Mouse (Mus musculus): ENCODE data around the gene Ncor2.

DNA sequence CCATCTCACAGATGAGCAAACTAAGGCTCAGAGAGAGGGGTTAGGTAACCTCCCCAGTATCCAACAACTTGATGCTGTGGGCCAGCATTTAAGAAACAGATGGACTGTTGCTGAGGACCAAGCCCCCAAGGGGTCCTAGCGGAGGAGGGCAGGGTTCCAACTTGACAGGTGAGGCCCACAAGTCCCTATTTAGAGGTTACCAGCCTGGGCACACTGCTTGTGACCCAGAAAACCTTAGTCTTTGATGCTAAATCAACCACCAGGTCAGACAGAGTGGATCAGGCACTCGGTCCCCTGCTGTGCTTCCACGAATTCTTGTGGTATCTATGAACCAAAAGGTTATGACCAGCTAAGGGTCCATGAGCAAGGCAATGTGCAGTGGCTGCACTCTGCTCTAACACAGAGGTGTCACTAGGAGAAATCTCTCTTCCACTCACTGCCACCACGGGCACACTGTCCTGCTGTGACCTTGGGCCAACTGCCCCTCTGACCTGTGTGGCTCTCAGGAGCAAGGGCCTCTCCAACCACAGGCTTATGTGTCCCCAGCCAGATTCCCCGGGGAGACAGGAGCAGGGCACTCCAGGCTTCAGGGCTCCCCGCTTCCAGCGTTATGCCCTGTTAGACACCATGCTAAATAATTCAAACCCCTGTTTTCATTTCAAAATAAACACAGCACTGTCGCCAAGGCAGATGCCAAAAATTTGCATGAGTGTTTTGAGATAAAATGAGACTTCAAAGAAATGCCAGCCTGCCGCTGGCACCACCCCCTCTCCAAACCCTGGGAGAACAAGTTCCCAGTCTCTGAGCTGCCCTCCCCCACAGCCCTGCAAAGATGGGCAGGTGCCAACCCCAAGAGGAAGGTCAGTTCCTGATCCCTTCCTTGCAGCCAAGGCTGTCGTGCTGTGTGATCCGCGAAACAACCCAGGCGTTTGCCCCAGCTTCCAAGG lies 4.0 kb downstream of the Ncor2 start:
- TF ChIP-seq CTCF (IDR thresholded peaks at IDR 0.05; ENCODE audit: control insufficient read depth, insufficient read depth, insufficient read length) (no peak), USF1 (IDR thresholded peaks at IDR 0.05; ENCODE audit: low read depth) (no peak), FOSL1 (IDR thresholded peaks at IDR 0.05; ENCODE audit: insufficient read depth, low read length, poor library complexity, severe bottlenecking) (no peak), MAX (IDR thresholded peaks at IDR 0.05) (no peak), MYOG (IDR thresholded peaks at IDR 0.05; ENCODE audit: control insufficient read depth, extremely low read depth, insufficient read length) (no peak), CEBPB (IDR thresholded peaks at IDR 0.05; ENCODE audit: low read depth) (no peak), MYOD1 (IDR thresholded peaks at IDR 0.05; ENCODE audit: control insufficient read depth, insufficient read length, low read depth) (no peak)
